Mouse (Mus musculus) liver, embryonic 15.5 days (tissue): ENCODE results near the gene Zfp518a. TPM values are rescaled to one million over a fixed set of nuclear protein-coding genes. Genes with fewer than 3 reads are reported as not detected.

Experiments used
- ATAC-seq: fragments of 200-750 bp; cut with Nextera tagmentation; 2 replicates; pipeline ENCODE4 v1.8.0; 2017; ENCODE audit warnings: moderate number of reproducible peaks, mild to moderate bottlenecking, moderate library complexity; ENCODE audit not compliant: insufficient read depth
- H3K27ac ChIP-seq: fragments of 300-500 bp; sonication (generic); replicated peaks from 2 replicates; pipeline ENCODE4 v1.5.1; 2015; ENCODE audit warnings: mild to moderate bottlenecking, inconsistent platforms
- H3K27me3 ChIP-seq: fragments of 300-500 bp; sonication (generic); 2 replicates; pipeline ENCODE4 v1.6.1; 2015; ENCODE audit warnings: mild to moderate bottlenecking, inconsistent platforms
- H3K36me3 ChIP-seq: fragments of 300-500 bp; sonication (generic); replicated peaks from 2 replicates; pipeline ENCODE4 v1.6.1; 2015; ENCODE audit warnings: moderate library complexity, mild to moderate bottlenecking, inconsistent platforms
- H3K4me1 ChIP-seq: fragments of 300-500 bp; sonication (generic); replicated peaks from 2 replicates; pipeline ENCODE4 v1.6.1; 2015; ENCODE audit warnings: inconsistent platforms
- H3K4me2 ChIP-seq: fragments of 300-500 bp; sonication (generic); 2 replicates; pipeline ENCODE4 v1.6.1; 2015; ENCODE audit warnings: moderate library complexity, mild to moderate bottlenecking, inconsistent platforms
- H3K4me3 ChIP-seq: fragments of 300-500 bp; sonication (generic); replicated peaks from 2 replicates; pipeline ENCODE4 v1.5.1; 2015; ENCODE audit warnings: mild to moderate bottlenecking, inconsistent platforms
- H3K9ac ChIP-seq: fragments of 300-500 bp; sonication (generic); 2 replicates; pipeline ENCODE4 v1.6.1; 2015; ENCODE audit warnings: moderate library complexity, mild to moderate bottlenecking, inconsistent platforms
- H3K9me3 ChIP-seq: fragments of 300-500 bp; sonication (generic); replicated peaks from 2 replicates; pipeline ENCODE4 v1.6.1; 2016; ENCODE audit warnings: inconsistent platforms
- WGBS: fragments of 180-500 bp; shearing (Covaris S2); methylation state at CpG from one replicate; pipeline ENCODE4 v1.1.7; 2015; ENCODE audit warnings: mixed read lengths; ENCODE audit not compliant: insufficient replicate concordance; 5-methylcytosine and 5-hydroxymethylcytosine counted together
- polyA plus RNA-seq: library from polyadenylated mRNA; unstranded; fragments of >200 nt; fragmentation: Nextera tagmentation; extraction: Ambion mirVana; gene quantifications from 2 replicates; pipeline ENCODE4 v1.2.1, GENCODE M21; 2015

Gene Zfp518a
- 3.3 and 3.6 TPM in 2 replicates for polyA plus RNA-seq

- Histone ChIP-seq H3K4me1 (peaks cover 11% of the 10 kb centered on the region), H3K27me3 (peaks cover 30% of the 10 kb centered on the region), H3K4me2 (peak within 1 kb of the TSS; percentile 81), H3K36me3 (no peaks in the 10 kb centered on the region), H3K27ac (peak within 1 kb of the TSS; percentile 83), H3K9ac (peak within 1 kb of the TSS; percentile 74), H3K9me3 (0 out of 2 replicates have a peak, but pooled peaks cover 5% of the 10 kb centered on the region), H3K4me3 (peak within 1 kb of the TSS; percentile 82)
- 1% methylated on average over 89 of the region's 89 CpGs for WGBS
- peak; percentile 90 for ATAC-seq
These were observed at the start of gene Zfp518a for GRCm38 (mm10) chr19:40894519-40895392. Gene Zfp518a, plus strand, starts transcription at chr19:40894705.

GRCm38 (mm10) chr19:40844731-40845130 is 49.8 kb upstream of the Zfp518a start:
- Histone ChIP-seq H3K9ac (no peak overlapping the region), H3K9me3 (no peaks in the 10 kb centered on the region), H3K4me1 (no peaks in the 10 kb centered on the region), H3K4me2 (no peak overlapping the region), H3K4me3 (no peak overlapping the region), H3K36me3 (peaks cover 42% of the 10 kb centered on the region), H3K27ac (no peak overlapping the region), H3K27me3 (no peaks in the 10 kb centered on the region)
- ATAC-seq, result no peak
- WGBS, result 84% methylated on average over 13 of the region's 13 CpGs

- Histone ChIP-seq H3K36me3 (peaks cover 30% of the 10 kb centered on the region), H3K9me3 (no peaks in the 10 kb centered on the region), H3K9ac (no peak overlapping the region), H3K4me2 (no peak overlapping the region), H3K4me1 (no peaks in the 10 kb centered on the region), H3K27ac (no peak overlapping the region), H3K27me3 (0 out of 2 replicates have a peak, but pooled peaks cover 4% of the 10 kb centered on the region), H3K4me3 (no peak overlapping the region)
- no peak for ATAC-seq
- WGBS, result 77% methylated on average over 12 of the region's 12 CpGs
These were observed 45.1 kb upstream of the Zfp518a start for GRCm38 (mm10) chr19:40849391-40849790.

DNA sequence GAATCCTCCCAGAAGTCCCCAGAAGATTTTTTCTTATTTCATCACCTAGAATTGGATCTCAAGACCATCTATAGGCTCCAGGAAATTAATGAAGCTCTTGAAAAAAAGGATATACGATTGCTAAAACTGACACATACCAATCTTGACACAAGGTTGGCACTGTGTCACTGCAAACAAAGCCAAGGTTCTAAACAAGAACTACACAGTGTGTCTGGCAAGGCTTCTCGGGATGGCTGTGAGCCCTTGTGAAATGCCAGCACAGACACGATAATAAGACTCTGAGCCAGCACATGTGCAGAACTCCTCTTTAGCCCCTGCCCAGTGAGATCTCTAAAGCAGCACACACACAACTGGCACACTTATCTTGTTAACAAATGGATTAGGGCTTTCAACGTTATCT is 35.0 kb upstream of the Zfp518a start:
- ATAC-seq, result no peak
- Histone ChIP-seq H3K4me2 (no peak overlapping the region), H3K36me3 (no peaks in the 10 kb centered on the region), H3K27me3 (peaks cover 12% of the 10 kb centered on the region), H3K9ac (no peak overlapping the region), H3K9me3 (no peaks in the 10 kb centered on the region), H3K4me3 (no peak overlapping the region), H3K27ac (no peak overlapping the region), H3K4me1 (0 out of 2 replicates have a peak, but pooled peaks cover 5% of the 10 kb centered on the region)
- WGBS, result 30% methylated on average over 4 of the region's 4 CpGs

GRCm38 (mm10) chr19:40868284-40868683 is 26.2 kb upstream of the Zfp518a start:
- no peaks in the 10 kb centered on the region for H3K36me3 ChIP-seq
- no peak overlapping the region for H3K4me3 ChIP-seq
- no peak overlapping the region for H3K4me2 ChIP-seq
- H3K9ac ChIP-seq, result no peak overlapping the region
- peaks cover 6% of the 10 kb centered on the region for H3K4me1 ChIP-seq
- peaks cover 44% of the 10 kb centered on the region for H3K27me3 ChIP-seq
- 33% methylated on average over 5 of the region's 5 CpGs for WGBS
- H3K27ac ChIP-seq, result no peak overlapping the region
- no peak for ATAC-seq
- no peaks in the 10 kb centered on the region for H3K9me3 ChIP-seq

GRCm38 (mm10) chr19:40869425-40870105 is 24.9 kb upstream of the Zfp518a start:
- no peak overlapping the region for H3K4me2 ChIP-seq
- H3K36me3 ChIP-seq, result no peaks in the 10 kb centered on the region
- H3K27ac ChIP-seq, result no peak overlapping the region
- no peaks in the 10 kb centered on the region for H3K9me3 ChIP-seq
- no peak overlapping the region for H3K4me3 ChIP-seq
- peaks cover 44% of the 10 kb centered on the region for H3K27me3 ChIP-seq
- 66% methylated on average over 3 of the region's 3 CpGs for WGBS
- peaks cover 11% of the 10 kb centered on the region for H3K4me1 ChIP-seq
- no peak overlapping the region for H3K9ac ChIP-seq
- ATAC-seq, result no peak

DNA sequence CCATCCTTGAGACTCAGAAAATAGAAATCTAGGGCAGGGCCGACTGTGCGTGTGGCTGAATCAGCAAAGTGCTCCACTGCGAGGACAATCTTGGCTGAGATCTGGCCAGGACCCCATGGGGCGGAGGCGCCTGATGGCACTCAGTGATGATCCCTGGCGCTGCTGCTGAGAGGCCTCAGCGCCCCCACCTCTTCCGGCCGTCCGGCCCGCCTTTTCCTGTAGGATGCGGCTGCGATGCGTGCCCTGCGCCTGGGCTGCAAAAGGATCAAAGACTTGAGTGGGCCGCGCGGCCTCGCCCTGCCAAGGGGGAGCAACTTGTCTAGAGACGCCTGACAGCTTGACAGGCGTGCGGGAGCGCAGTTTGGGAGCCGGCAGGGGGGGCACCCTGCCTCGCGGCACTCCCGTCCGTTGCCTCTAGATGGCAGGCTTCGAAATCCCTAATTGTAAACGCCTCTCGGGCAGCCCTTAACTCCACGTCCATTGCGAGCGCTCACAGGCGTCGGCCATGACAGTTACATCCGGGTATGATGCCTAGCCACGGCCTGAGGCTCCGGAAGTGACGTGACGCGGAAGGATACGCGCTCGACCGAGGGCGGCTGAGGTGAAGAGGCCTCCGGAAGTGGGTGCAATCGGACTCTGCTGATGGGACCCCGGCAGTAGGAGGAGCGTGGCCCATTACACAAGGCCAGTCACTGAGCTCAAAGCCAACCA is 21.4 kb upstream of the Zfp518a start:
- peak; percentile 90 for ATAC-seq
- Histone ChIP-seq H3K27me3 (peaks cover 59% of the 10 kb centered on the region), H3K4me2 (peak overlapping the region; percentile 81), H3K4me1 (peaks cover 11% of the 10 kb centered on the region), H3K27ac (peak overlapping the region; percentile 45), H3K9me3 (no peaks in the 10 kb centered on the region), H3K9ac (peak overlapping the region; percentile 12; the same call in 1 of the 2 replicates), H3K4me3 (peak overlapping the region; percentile 59), H3K36me3 (no peaks in the 10 kb centered on the region)
- 3% methylated on average over 51 of the region's 51 CpGs for WGBS

- H3K27ac ChIP-seq, result no peak overlapping the region
- H3K9me3 ChIP-seq, result no peaks in the 10 kb centered on the region
- no peak overlapping the region for H3K4me3 ChIP-seq
- no peaks in the 10 kb centered on the region for H3K36me3 ChIP-seq
- WGBS, result 72% methylated on average over 4 of the region's 4 CpGs
- H3K4me1 ChIP-seq, result no peaks in the 10 kb centered on the region
- no peak for ATAC-seq
- no peak overlapping the region for H3K9ac ChIP-seq
- no peak overlapping the region for H3K4me2 ChIP-seq
- peaks cover 70% of the 10 kb centered on the region for H3K27me3 ChIP-seq
These were observed 12.8 kb upstream of the Zfp518a start for GRCm38 (mm10) chr19:40881700-40882099.

GRCm38 (mm10) chr19:40888887-40889286 is 5.6 kb upstream of the Zfp518a start:
- Histone ChIP-seq H3K9ac (no peak overlapping the region), H3K4me1 (peaks cover 2% of the 10 kb centered on the region), H3K9me3 (0 out of 2 replicates have a peak, but pooled peaks cover 1% of the 10 kb centered on the region), H3K27ac (no peak overlapping the region), H3K27me3 (peaks cover 66% of the 10 kb centered on the region), H3K36me3 (no peaks in the 10 kb centered on the region), H3K4me3 (no peak overlapping the region), H3K4me2 (no peak overlapping the region)
- 67% methylated on average over 1 of the region's 1 CpGs for WGBS
- ATAC-seq, result no peak

- peaks cover 11% of the 10 kb centered on the region for H3K4me1 ChIP-seq
- peak overlapping the region; percentile 82 for H3K4me3 ChIP-seq
- peak overlapping the region; percentile 83 for H3K27ac ChIP-seq
- peak overlapping the region; percentile 74 for H3K9ac ChIP-seq
- H3K9me3 ChIP-seq, result 0 out of 2 replicates have a peak, but pooled peaks cover 5% of the 10 kb centered on the region
- peak; percentile 36 for ATAC-seq
- no peaks in the 10 kb centered on the region for H3K36me3 ChIP-seq
- H3K4me2 ChIP-seq, result peak overlapping the region; percentile 81
- H3K27me3 ChIP-seq, result peaks cover 34% of the 10 kb centered on the region
- WGBS, result 53% methylated on average over 21 of the region's 21 CpGs
These were observed 416 bp upstream of the Zfp518a start for GRCm38 (mm10) chr19:40894071-40894506.
